Mouse (Mus musculus) intestine, embryonic 16.5 days (tissue): Measurements from ENCODE around the gene Slc9a8. TPM values are rescaled to one million over a fixed set of nuclear protein-coding genes. Genes with fewer than 3 reads are reported as not detected.

Source experiments
- ATAC-seq: fragments of 200-750 bp; cut with Nextera tagmentation; 2 replicates; pipeline ENCODE4 v1.8.0; 2017; ENCODE audit warnings: moderate TSS enrichment, moderate library complexity
- H3K27ac ChIP-seq: fragments of 300-500 bp; sonication (generic); 2 replicates; pipeline ENCODE4 v1.5.1; 2014; ENCODE audit warnings: mild to moderate bottlenecking, low read length
- H3K27me3 ChIP-seq: fragments of 300-500 bp; sonication (generic); replicated peaks from 2 replicates; pipeline ENCODE4 v1.6.1; 2014; ENCODE audit warnings: low read length, control low read depth, mixed read lengths; ENCODE audit not compliant: control insufficient read depth, insufficient read depth
- H3K36me3 ChIP-seq: fragments of 300-500 bp; sonication (generic); 2 replicates; pipeline ENCODE4 v1.6.1; 2014; ENCODE audit warnings: low read length, control low read depth; ENCODE audit not compliant: control insufficient read depth, insufficient read depth
- H3K4me1 ChIP-seq: fragments of 300-500 bp; sonication (generic); 2 replicates; pipeline ENCODE4 v1.6.1; 2014; ENCODE audit warnings: low read length, control low read depth, mixed read lengths; ENCODE audit not compliant: control insufficient read depth, insufficient read depth
- H3K4me2 ChIP-seq: fragments of 300-500 bp; sonication (generic); 2 replicates; pipeline ENCODE4 v1.6.1; 2014; ENCODE audit warnings: low read depth, low read length, control low read depth
- H3K4me3 ChIP-seq: fragments of 300-500 bp; sonication (generic); 2 replicates; pipeline ENCODE4 v1.5.1; 2014; ENCODE audit warnings: mild to moderate bottlenecking, low read length
- H3K9ac ChIP-seq: fragments of 300-500 bp; sonication (generic); 2 replicates; pipeline ENCODE4 v1.6.1; 2014; ENCODE audit warnings: low read depth, low read length
- H3K9me3 ChIP-seq: fragments of 300-500 bp; sonication (generic); 2 replicates; pipeline ENCODE4 v1.6.1; 2016; ENCODE audit warnings: low read length, control low read depth; ENCODE audit not compliant: control insufficient read depth
- WGBS: fragments of 180-500 bp; shearing (Covaris S2); extraction: QIAGEN DNeasy Blood & Tissue Kit; methylation state at CpG from one replicate; pipeline ENCODE4 v1.1.7; 2014; 5-methylcytosine and 5-hydroxymethylcytosine counted together
- polyA plus RNA-seq: library from polyadenylated mRNA; unstranded; fragments of >200 nt; fragmentation: Nextera tagmentation; extraction: Ambion mirVana; gene quantifications from 2 replicates; pipeline ENCODE4 v1.2.1, GENCODE M21; 2015

Slc9a8 gene
- polyA plus RNA-seq, 1 experiment from 2014 or later = 19.0 TPM

- 92% methylated on average over 5 of the region's 5 CpGs for WGBS
- no peak overlapping the region for H3K4me2 ChIP-seq
- no peak overlapping the region for H3K4me3 ChIP-seq
- H3K9ac ChIP-seq = peak overlapping the region; percentile 99
- H3K36me3 ChIP-seq = 0 out of 2 replicates have a peak, but pooled peaks cover 8% of the 10 kb centered on the region
- ATAC-seq = no peak
- H3K4me1 ChIP-seq = peaks cover 12% of the 10 kb centered on the region
- H3K27me3 ChIP-seq = no peaks in the 10 kb centered on the region
- no peak overlapping the region for H3K27ac ChIP-seq
- H3K9me3 ChIP-seq = no peaks in the 10 kb centered on the region
Observed at GRCm38 (mm10) chr2:167423031-167423611, 1.6 kb downstream of the Slc9a8 start.

- Histone ChIP-seq H3K4me3 (no peak overlapping the region), H3K4me2 (no peak overlapping the region), H3K27ac (no peak overlapping the region), H3K9ac (no peak overlapping the region), H3K9me3 (no peaks in the 10 kb centered on the region), H3K36me3 (peaks cover 8% of the 10 kb centered on the region; the same call in 1 of the 2 replicates), H3K27me3 (no peaks in the 10 kb centered on the region), H3K4me1 (peaks cover 12% of the 10 kb centered on the region)
- WGBS = 83% methylated on average over 9 of the region's 9 CpGs
- ATAC-seq = no peak
Observed at GRCm38 (mm10) chr2:167424040-167424439, 2.5 kb downstream of the Slc9a8 start.

- Histone ChIP-seq H3K4me1 (peaks cover 12% of the 10 kb centered on the region), H3K27me3 (no peaks in the 10 kb centered on the region), H3K27ac (no peak overlapping the region), H3K4me2 (no peak overlapping the region), H3K4me3 (no peak overlapping the region), H3K36me3 (peaks cover 8% of the 10 kb centered on the region; the same call in 1 of the 2 replicates), H3K9me3 (no peaks in the 10 kb centered on the region), H3K9ac (no peak overlapping the region)
- 95% methylated on average over 3 of the region's 3 CpGs for WGBS
- no peak for ATAC-seq
Observed at GRCm38 (mm10) chr2:167424516-167424915, 3.0 kb downstream of the Slc9a8 start.

- Histone ChIP-seq H3K36me3 (peaks cover 8% of the 10 kb centered on the region; the same call in 1 of the 2 replicates), H3K9ac (no peak overlapping the region), H3K4me1 (peaks cover 10% of the 10 kb centered on the region), H3K27ac (no peak overlapping the region), H3K9me3 (no peaks in the 10 kb centered on the region), H3K4me3 (no peak overlapping the region), H3K27me3 (no peaks in the 10 kb centered on the region), H3K4me2 (no peak overlapping the region)
- 84% methylated on average over 6 of the region's 6 CpGs for WGBS
- no peak for ATAC-seq
Observed at GRCm38 (mm10) chr2:167425407-167425806, 3.9 kb downstream of the Slc9a8 start.

GRCm38 (mm10) chr2:167429596-167429995 lies 8.1 kb downstream of the Slc9a8 start:
- no peak for ATAC-seq
- H3K27ac ChIP-seq = no peak overlapping the region
- no peaks in the 10 kb centered on the region for H3K9me3 ChIP-seq
- H3K4me1 ChIP-seq = no peaks in the 10 kb centered on the region
- no peak overlapping the region for H3K4me2 ChIP-seq
- H3K4me3 ChIP-seq = no peak overlapping the region
- 91% methylated on average over 5 of the region's 5 CpGs for WGBS
- peaks cover 5% of the 10 kb centered on the region; the same call in 1 of the 2 replicates for H3K36me3 ChIP-seq
- no peak overlapping the region for H3K9ac ChIP-seq
- H3K27me3 ChIP-seq = no peaks in the 10 kb centered on the region

GRCm38 (mm10) chr2:167430737-167431417 lies 9.4 kb downstream of the Slc9a8 start:
- H3K4me3 ChIP-seq = no peak overlapping the region
- WGBS = 61% methylated on average over 9 of the region's 9 CpGs
- H3K9me3 ChIP-seq = no peaks in the 10 kb centered on the region
- ATAC-seq = peak; percentile 60; the same call in 1 of the 2 replicates
- H3K27me3 ChIP-seq = no peaks in the 10 kb centered on the region
- H3K36me3 ChIP-seq = peaks cover 7% of the 10 kb centered on the region
- no peaks in the 10 kb centered on the region for H3K4me1 ChIP-seq
- H3K4me2 ChIP-seq = no peak overlapping the region
- H3K27ac ChIP-seq = 0 out of 2 replicates have a peak overlapping the region, but pooled peaks have one; percentile 18
- no peak overlapping the region for H3K9ac ChIP-seq

- 65% methylated on average over 7 of the region's 7 CpGs for WGBS
- Histone ChIP-seq H3K27ac (peak overlapping the region; percentile 18; the same call in 1 of the 2 replicates), H3K4me2 (no peak overlapping the region), H3K27me3 (no peaks in the 10 kb centered on the region), H3K9ac (no peak overlapping the region), H3K36me3 (peaks cover 7% of the 10 kb centered on the region), H3K9me3 (no peaks in the 10 kb centered on the region), H3K4me1 (no peaks in the 10 kb centered on the region), H3K4me3 (no peak overlapping the region)
- ATAC-seq = peak; percentile 46; the same call in 1 of the 2 replicates
Observed at GRCm38 (mm10) chr2:167431418-167431776, 9.9 kb downstream of the Slc9a8 start.

GRCm38 (mm10) chr2:167434570-167434969 lies 13.1 kb downstream of the Slc9a8 start:
- peaks cover 2% of the 10 kb centered on the region; the same call in 1 of the 2 replicates for H3K36me3 ChIP-seq
- H3K4me1 ChIP-seq = no peaks in the 10 kb centered on the region
- 91% methylated on average over 6 of the region's 6 CpGs for WGBS
- no peak overlapping the region for H3K9ac ChIP-seq
- no peak overlapping the region for H3K4me2 ChIP-seq
- no peak for ATAC-seq
- no peak overlapping the region for H3K4me3 ChIP-seq
- H3K9me3 ChIP-seq = no peaks in the 10 kb centered on the region
- H3K27ac ChIP-seq = no peak overlapping the region
- no peaks in the 10 kb centered on the region for H3K27me3 ChIP-seq

- Histone ChIP-seq H3K9me3 (no peaks in the 10 kb centered on the region), H3K27me3 (no peaks in the 10 kb centered on the region), H3K36me3 (peaks cover 2% of the 10 kb centered on the region; the same call in 1 of the 2 replicates), H3K27ac (no peak overlapping the region), H3K4me1 (no peaks in the 10 kb centered on the region), H3K4me2 (no peak overlapping the region), H3K9ac (no peak overlapping the region), H3K4me3 (no peak overlapping the region)
- no peak for ATAC-seq
- WGBS = 80% methylated on average over 2 of the region's 2 CpGs
Observed at GRCm38 (mm10) chr2:167435631-167436030, 14.1 kb downstream of the Slc9a8 start.
